Mouse (Mus musculus) heart, embryonic 16.5 days (tissue): ENCODE measurements around the gene Trpc4ap. TPM values are rescaled to one million over a fixed set of nuclear protein-coding genes. Genes with fewer than 3 reads are reported as not detected.

Experiments used
- ATAC-seq: fragments of 200-750 bp; cut with Nextera tagmentation; replicated peaks from 2 replicates; pipeline ENCODE4 v1.8.0; 2017; ENCODE audit warnings: moderate number of reproducible peaks; ENCODE audit not compliant: insufficient read depth, low FRiP score; ENCODE audit errors: extremely low read depth
- H3K27ac ChIP-seq: fragments of 300-500 bp; sonication (generic); 2 replicates; pipeline ENCODE4 v1.5.1; 2014; ENCODE audit warnings: mild to moderate bottlenecking, low read length, control low read depth, moderate library complexity
- H3K27me3 ChIP-seq: fragments of 300-500 bp; sonication (generic); 2 replicates; pipeline ENCODE4 v1.6.1; 2014; ENCODE audit warnings: low read length, mixed read lengths; ENCODE audit not compliant: control insufficient read depth, insufficient read depth
- H3K36me3 ChIP-seq: fragments of 300-500 bp; sonication (generic); 2 replicates; pipeline ENCODE4 v1.6.1; 2014; ENCODE audit not compliant: control insufficient read depth, insufficient read depth
- H3K4me1 ChIP-seq: fragments of 300-500 bp; sonication (generic); 2 replicates; pipeline ENCODE4 v1.6.1; 2014; ENCODE audit warnings: low read length, mixed read lengths; ENCODE audit not compliant: control insufficient read depth, insufficient read depth
- H3K4me2 ChIP-seq: fragments of 300-500 bp; sonication (generic); 2 replicates; pipeline ENCODE4 v1.6.1; 2014; ENCODE audit warnings: low read depth, mild to moderate bottlenecking, control low read depth, low read length
- H3K4me3 ChIP-seq: fragments of 300-500 bp; sonication (generic); 2 replicates; pipeline ENCODE4 v1.5.1; 2014; ENCODE audit warnings: mild to moderate bottlenecking, control low read depth, low read length
- H3K9ac ChIP-seq: fragments of 300-500 bp; sonication (generic); 2 replicates; pipeline ENCODE4 v1.6.1; 2014; ENCODE audit warnings: low read length, control low read depth
- H3K9me3 ChIP-seq: fragments of 300-500 bp; sonication (generic); replicated peaks from 2 replicates; pipeline ENCODE4 v1.6.1; 2016; ENCODE audit warnings: low read length; ENCODE audit not compliant: control insufficient read depth
- WGBS: fragments of 180-500 bp; shearing (Covaris S2); extraction: QIAGEN DNeasy Blood & Tissue Kit; methylation state at CpG from one replicate; pipeline ENCODE4 v1.1.7; 2014; 5-methylcytosine and 5-hydroxymethylcytosine counted together
- polyA plus RNA-seq: library from polyadenylated mRNA; unstranded; fragments of >200 nt; fragmentation: Nextera tagmentation; extraction: Ambion mirVana; gene quantifications from 2 replicates; pipeline ENCODE4 v1.2.1, GENCODE M21; 2015

Trpc4ap gene
- polyA plus RNA-seq, 1 experiment from 2014 or later: 98.6 TPM

DNA sequence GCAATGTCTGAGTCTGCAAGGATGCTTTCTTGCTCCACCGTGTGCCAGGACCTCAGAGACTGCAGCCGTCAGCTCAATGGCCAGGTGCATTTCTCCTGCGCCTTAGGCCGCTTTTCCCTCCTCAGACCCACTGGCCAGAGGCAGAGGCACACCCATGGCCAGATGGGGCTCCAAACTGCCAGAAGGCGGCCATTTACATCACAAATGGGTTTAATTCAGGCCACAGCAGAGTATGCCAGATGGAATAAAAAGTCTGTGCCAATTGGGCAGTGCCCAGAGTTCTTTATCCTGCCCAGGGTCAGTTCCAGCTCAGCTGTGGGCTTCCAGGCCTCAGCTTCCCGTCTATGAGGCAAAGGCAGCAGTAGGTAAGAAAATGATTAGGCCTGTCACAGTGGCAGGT lies 51.5 kb downstream of the Trpc4ap start:
- Histone ChIP-seq H3K9me3 (no peaks in the 10 kb centered on the region), H3K27ac (no peak overlapping the region), H3K4me3 (no peak overlapping the region), H3K4me1 (no peaks in the 10 kb centered on the region), H3K27me3 (no peaks in the 10 kb centered on the region), H3K4me2 (no peak overlapping the region), H3K36me3 (peaks cover 62% of the 10 kb centered on the region), H3K9ac (no peak overlapping the region)
- 90% methylated on average over 6 of the region's 6 CpGs for WGBS
- no peak for ATAC-seq

- 87% methylated on average over 4 of the region's 4 CpGs for WGBS
- Histone ChIP-seq H3K4me3 (no peak overlapping the region), H3K9ac (no peak overlapping the region), H3K27ac (no peak overlapping the region), H3K4me1 (peaks cover 4% of the 10 kb centered on the region; the same call in 1 of the 2 replicates), H3K27me3 (no peaks in the 10 kb centered on the region), H3K36me3 (peaks cover 75% of the 10 kb centered on the region), H3K4me2 (no peak overlapping the region), H3K9me3 (no peaks in the 10 kb centered on the region)
- ATAC-seq: no peak
Observed at GRCm38 (mm10) chr2:155637411-155637810, 54.8 kb downstream of the Trpc4ap start.

- Histone ChIP-seq H3K4me1 (peaks cover 4% of the 10 kb centered on the region; the same call in 1 of the 2 replicates), H3K36me3 (peaks cover 77% of the 10 kb centered on the region), H3K9me3 (no peaks in the 10 kb centered on the region), H3K27ac (no peak overlapping the region), H3K4me3 (no peak overlapping the region), H3K27me3 (no peaks in the 10 kb centered on the region), H3K4me2 (no peak overlapping the region), H3K9ac (no peak overlapping the region)
- no peak for ATAC-seq
Observed at GRCm38 (mm10) chr2:155636881-155637280, 55.3 kb downstream of the Trpc4ap start.

DNA sequence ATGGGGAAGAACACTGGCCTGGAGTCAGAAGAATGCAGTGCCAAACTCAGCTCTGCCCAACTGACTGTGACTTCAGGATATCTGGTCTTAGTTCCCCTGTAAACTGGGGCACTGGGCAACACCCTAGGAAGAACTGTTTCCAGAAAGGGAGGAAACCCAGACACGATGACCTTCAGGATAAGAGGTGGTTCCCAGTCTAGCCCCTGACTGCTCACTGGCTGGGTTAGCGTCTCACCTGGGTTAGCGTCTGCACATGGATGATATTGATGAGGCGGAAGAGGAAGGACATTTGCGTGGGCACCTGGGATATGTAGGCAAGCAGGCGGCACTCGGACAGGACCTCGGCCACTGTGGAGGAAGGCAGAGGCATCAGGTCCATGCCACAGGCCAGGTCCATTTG lies 56.2 kb downstream of the Trpc4ap start:
- Histone ChIP-seq H3K36me3 (peaks cover 73% of the 10 kb centered on the region), H3K9ac (no peak overlapping the region), H3K4me2 (no peak overlapping the region), H3K4me3 (no peak overlapping the region), H3K27ac (0 out of 2 replicates have a peak overlapping the region, but pooled peaks have one; percentile 6), H3K27me3 (no peaks in the 10 kb centered on the region), H3K9me3 (no peaks in the 10 kb centered on the region), H3K4me1 (peaks cover 4% of the 10 kb centered on the region; the same call in 1 of the 2 replicates)
- ATAC-seq: no peak
- 94% methylated on average over 8 of the region's 8 CpGs for WGBS

DNA sequence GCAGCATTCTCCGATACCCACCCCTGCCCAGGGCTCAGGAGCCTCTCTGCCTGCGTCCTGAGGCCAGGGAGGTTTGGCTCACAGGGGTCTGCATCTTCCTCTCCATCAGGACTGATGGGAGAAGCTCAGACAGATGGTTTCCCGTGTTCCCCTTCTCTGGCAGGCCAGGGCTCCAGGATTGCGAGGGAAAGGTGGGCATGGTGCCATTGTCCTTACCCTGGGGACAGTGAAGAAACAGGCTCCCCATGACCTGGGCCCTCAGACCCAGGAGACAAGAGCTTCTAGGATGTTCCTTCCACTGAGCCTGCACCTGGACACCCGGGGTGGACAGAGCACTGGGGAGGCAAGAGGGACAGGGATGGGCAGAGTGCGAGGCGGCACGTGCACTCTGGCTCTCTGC lies 57.6 kb downstream of the Trpc4ap start:
- Histone ChIP-seq H3K4me2 (no peak overlapping the region), H3K36me3 (peaks cover 71% of the 10 kb centered on the region), H3K4me3 (no peak overlapping the region), H3K27me3 (peaks cover 5% of the 10 kb centered on the region), H3K9ac (no peak overlapping the region), H3K9me3 (no peaks in the 10 kb centered on the region), H3K27ac (peak overlapping the region; percentile 68), H3K4me1 (peaks cover 6% of the 10 kb centered on the region; the same call in 1 of the 2 replicates)
- no peak for ATAC-seq
- WGBS: 71% methylated on average over 8 of the region's 8 CpGs

DNA sequence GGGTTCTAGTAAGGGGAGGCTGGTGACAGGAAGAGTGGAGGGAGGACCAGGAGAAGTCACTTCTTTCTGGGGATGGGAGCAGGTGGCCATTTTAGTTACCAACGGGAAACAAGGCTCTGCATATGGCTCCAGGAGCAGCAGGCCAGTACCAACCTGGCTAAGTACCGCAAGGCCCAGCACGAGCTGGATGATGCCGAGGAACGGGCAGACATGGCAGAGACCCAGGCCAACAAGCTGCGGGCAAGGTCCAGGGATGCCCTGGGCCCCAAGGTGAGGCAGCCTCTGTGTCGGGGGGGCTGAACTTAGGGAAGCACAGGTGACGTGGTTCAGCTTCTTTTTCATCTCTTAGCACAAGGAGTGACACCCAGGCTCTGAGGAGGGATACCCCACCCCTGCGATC lies 58.5 kb downstream of the Trpc4ap start:
- no peak overlapping the region for H3K4me2 ChIP-seq
- 90% methylated on average over 9 of the region's 9 CpGs for WGBS
- peaks cover 6% of the 10 kb centered on the region; the same call in 1 of the 2 replicates for H3K4me1 ChIP-seq
- no peaks in the 10 kb centered on the region for H3K9me3 ChIP-seq
- ATAC-seq: no peak
- H3K27me3 ChIP-seq: peaks cover 5% of the 10 kb centered on the region
- H3K9ac ChIP-seq: no peak overlapping the region
- no peak overlapping the region for H3K4me3 ChIP-seq
- no peak overlapping the region for H3K27ac ChIP-seq
- H3K36me3 ChIP-seq: peaks cover 66% of the 10 kb centered on the region

DNA sequence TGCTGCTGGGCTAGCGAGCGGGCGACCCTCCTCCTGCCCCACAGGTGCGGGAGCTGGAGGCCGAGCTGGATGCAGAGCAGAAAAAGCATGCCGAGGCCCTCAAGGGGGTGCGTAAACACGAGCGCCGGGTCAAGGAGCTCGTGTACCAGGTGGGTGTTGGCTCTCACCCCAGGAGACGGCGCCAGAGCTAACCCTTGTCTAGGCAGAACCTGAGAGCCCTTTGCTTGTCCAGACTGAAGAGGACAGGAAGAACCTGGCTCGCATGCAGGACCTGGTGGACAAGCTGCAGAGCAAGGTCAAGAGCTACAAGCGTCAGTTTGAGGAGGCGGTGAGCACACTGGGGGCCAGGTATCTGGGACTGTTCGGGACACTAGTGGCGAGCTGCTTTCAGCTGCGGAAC lies 59.1 kb downstream of the Trpc4ap start:
- no peak overlapping the region for H3K9ac ChIP-seq
- peaks cover 64% of the 10 kb centered on the region for H3K36me3 ChIP-seq
- no peak overlapping the region for H3K4me2 ChIP-seq
- H3K9me3 ChIP-seq: no peaks in the 10 kb centered on the region
- no peak overlapping the region for H3K27ac ChIP-seq
- no peak overlapping the region for H3K4me3 ChIP-seq
- H3K4me1 ChIP-seq: peaks cover 6% of the 10 kb centered on the region; the same call in 1 of the 2 replicates
- WGBS: 66% methylated on average over 19 of the region's 19 CpGs
- ATAC-seq: no peak
- H3K27me3 ChIP-seq: peaks cover 5% of the 10 kb centered on the region

DNA sequence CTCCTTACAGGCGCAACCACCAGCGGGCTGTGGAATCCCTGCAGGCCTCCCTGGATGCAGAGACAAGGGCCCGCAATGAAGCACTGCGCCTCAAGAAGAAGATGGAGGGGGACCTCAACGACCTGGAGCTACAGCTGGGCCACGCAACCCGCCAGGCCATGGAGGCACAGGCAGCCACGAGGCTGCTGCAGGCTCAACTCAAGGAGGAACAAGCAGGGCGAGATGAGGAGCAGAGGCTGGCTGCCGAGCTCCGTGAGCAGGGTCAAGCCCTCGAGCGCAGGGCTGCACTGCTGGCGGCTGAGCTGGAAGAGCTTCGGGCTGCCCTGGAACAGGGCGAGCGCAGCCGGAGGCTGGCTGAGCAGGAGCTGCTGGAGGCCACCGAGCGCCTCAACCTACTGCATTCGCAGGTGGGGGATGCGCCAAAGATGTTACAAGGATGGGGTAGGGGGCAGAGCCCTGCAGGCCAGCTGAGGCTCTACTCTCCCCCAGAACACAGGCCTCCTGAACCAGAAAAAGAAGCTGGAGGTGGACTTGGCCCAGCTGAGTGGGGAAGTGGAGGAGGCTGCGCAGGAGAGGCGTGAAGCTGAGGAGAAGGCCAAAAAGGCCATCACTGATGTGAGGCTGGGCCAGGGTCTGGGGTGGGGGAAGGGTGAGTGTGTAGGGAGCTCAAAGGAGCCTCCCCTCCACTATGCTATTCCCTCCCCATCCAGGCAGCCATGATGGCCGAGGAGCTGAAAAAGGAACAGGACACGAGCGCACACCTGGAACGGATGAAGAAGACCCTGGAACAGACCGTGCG lies 59.8 kb downstream of the Trpc4ap start:
- Histone ChIP-seq H3K9me3 (no peaks in the 10 kb centered on the region), H3K4me2 (no peak overlapping the region), H3K27ac (no peak overlapping the region), H3K4me3 (no peak overlapping the region), H3K27me3 (peaks cover 7% of the 10 kb centered on the region), H3K36me3 (peaks cover 66% of the 10 kb centered on the region), H3K4me1 (peaks cover 6% of the 10 kb centered on the region; the same call in 1 of the 2 replicates), H3K9ac (no peak overlapping the region)
- WGBS: 72% methylated on average over 30 of the region's 30 CpGs
- ATAC-seq: no peak

- H3K9ac ChIP-seq: no peak overlapping the region
- H3K9me3 ChIP-seq: no peaks in the 10 kb centered on the region
- no peak overlapping the region for H3K4me3 ChIP-seq
- H3K36me3 ChIP-seq: peaks cover 61% of the 10 kb centered on the region
- no peak for ATAC-seq
- 35% methylated on average over 43 of the region's 43 CpGs for WGBS
- no peak overlapping the region for H3K27ac ChIP-seq
- no peak overlapping the region for H3K4me2 ChIP-seq
- H3K4me1 ChIP-seq: peaks cover 6% of the 10 kb centered on the region; the same call in 1 of the 2 replicates
- peaks cover 8% of the 10 kb centered on the region for H3K27me3 ChIP-seq
Observed at GRCm38 (mm10) chr2:155630590-155631416, 61.4 kb downstream of the Trpc4ap start.
